Mouse (Mus musculus) kidney, adult 9 months (tissue): ENCODE measurements at regions not wholly inside any gene's neighbourhood (a gene's known extent, or its start where the extent isn't known, plus 50 kb on each side); places are given as distances from the start of the nearest gene placed in this dataset.

Experiments used
- DNase-seq: peaks from one replicate; pipeline ENCODE4 v3.0.0; 2022

- DNase-seq: no peak
Measured at GRCm38 (mm10) chr17:78023507-78024355, 176.3 kb upstream of the Crim1 start.

GRCm38 (mm10) chr17:78024356-78024723, 175.7 kb upstream of the Crim1 start:
- DNase-seq: no peak

- no peak for DNase-seq
Measured at GRCm38 (mm10) chr17:78025294-78025693, 174.8 kb upstream of the Crim1 start.

GRCm38 (mm10) chr17:78035648-78036047, 164.4 kb upstream of the Crim1 start:
- no peak for DNase-seq

- DNase-seq: no peak
Measured at GRCm38 (mm10) chr17:78040338-78040737, 159.7 kb upstream of the Crim1 start.

GRCm38 (mm10) chr17:78041204-78041603, 158.8 kb upstream of the Crim1 start:
- no peak for DNase-seq

GRCm38 (mm10) chr17:78049766-78050165, 150.3 kb upstream of the Crim1 start:
- no peak for DNase-seq

GRCm38 (mm10) chr17:78050203-78050602, 149.8 kb upstream of the Crim1 start:
- peak; percentile 16 for DNase-seq

GRCm38 (mm10) chr17:78075892-78076291, 124.2 kb upstream of the Crim1 start:
- no peak for DNase-seq

- no peak for DNase-seq
Measured at GRCm38 (mm10) chr17:78078381-78078780, 121.7 kb upstream of the Crim1 start.

GRCm38 (mm10) chr17:78084419-78084818, 115.6 kb upstream of the Crim1 start:
- DNase-seq: no peak

- DNase-seq: no peak
Measured at GRCm38 (mm10) chr17:78086963-78087362, 113.1 kb upstream of the Crim1 start.

GRCm38 (mm10) chr17:78097699-78098098, 102.3 kb upstream of the Crim1 start:
- no peak for DNase-seq

GRCm38 (mm10) chr17:78108793-78109192, 91.3 kb upstream of the Crim1 start:
- peak; percentile 2 for DNase-seq

- DNase-seq: peak; percentile 8
Measured at GRCm38 (mm10) chr17:78109364-78110222, 90.5 kb upstream of the Crim1 start.

- DNase-seq: no peak
Measured at GRCm38 (mm10) chr17:78132116-78132515, 67.9 kb upstream of the Crim1 start.

- DNase-seq: no peak
Measured at GRCm38 (mm10) chr17:78137986-78138385, 62.1 kb upstream of the Crim1 start.

- no peak for DNase-seq
Measured at GRCm38 (mm10) chr17:78140660-78141059, 59.4 kb upstream of the Crim1 start.

GRCm38 (mm10) chr17:78141136-78141535, 58.9 kb upstream of the Crim1 start:
- no peak for DNase-seq

- DNase-seq: no peak
Measured at GRCm38 (mm10) chr17:78142431-78142830, 57.6 kb upstream of the Crim1 start.

- no peak for DNase-seq
Measured at GRCm38 (mm10) chr17:78145335-78145734, 54.7 kb upstream of the Crim1 start.
